Mouse (Mus musculus) midbrain, embryonic 11.5 days (tissue): ENCODE data around the gene Hfe. TPM values are rescaled to one million over a fixed set of nuclear protein-coding genes. Genes with fewer than 3 reads are reported as not detected.
"Not testable (repeated sequence)": the region's sequence is repeated elsewhere in the genome, so short reads cannot be mapped to it uniquely, and the experiment has no call there.

Experiments
- ATAC-seq: fragments of 200-750 bp; cut with Nextera tagmentation; 2 replicates; pipeline ENCODE4 v1.8.0; 2017; ENCODE audit warnings: moderate TSS enrichment, moderate library complexity; ENCODE audit not compliant: low FRiP score
- DNase-seq: peaks from one replicate; pipeline ENCODE4 v3.0.0; 2015; ENCODE audit warnings: low spot score; ENCODE audit errors: missing footprints
- H3K27ac ChIP-seq: fragments of 300-500 bp; sonication (generic); 2 replicates; pipeline ENCODE4 v1.5.1; 2014; ENCODE audit warnings: low read depth, low read length
- H3K27me3 ChIP-seq: fragments of 300-500 bp; sonication (generic); 2 replicates; pipeline ENCODE4 v1.6.1; 2014; ENCODE audit warnings: mild to moderate bottlenecking, low read length, moderate library complexity, mixed read lengths; ENCODE audit not compliant: control insufficient read depth, insufficient read depth
- H3K36me3 ChIP-seq: fragments of 300-500 bp; sonication (generic); 2 replicates; pipeline ENCODE4 v1.6.1; 2014; ENCODE audit warnings: mild to moderate bottlenecking, low read length, moderate library complexity, mixed read lengths; ENCODE audit not compliant: control insufficient read depth, insufficient read depth
- H3K4me1 ChIP-seq: fragments of 300-500 bp; sonication (generic); 2 replicates; pipeline ENCODE4 v1.6.1; 2014; ENCODE audit warnings: low read length; ENCODE audit not compliant: control insufficient read depth, insufficient read depth
- H3K4me2 ChIP-seq: fragments of 300-500 bp; sonication (generic); 2 replicates; pipeline ENCODE4 v1.6.1; 2014; ENCODE audit warnings: mild to moderate bottlenecking, moderate library complexity
- H3K4me3 ChIP-seq: fragments of 300-500 bp; sonication (generic); 2 replicates; pipeline ENCODE4 v1.5.1; 2014; ENCODE audit warnings: low read depth, low read length
- H3K9ac ChIP-seq: fragments of 300-500 bp; sonication (generic); 2 replicates; pipeline ENCODE4 v1.6.1; 2014; ENCODE audit warnings: low read length
- H3K9me3 ChIP-seq: fragments of 300-500 bp; sonication (generic); 2 replicates; pipeline ENCODE4 v1.6.1; 2016; ENCODE audit warnings: low read length; ENCODE audit not compliant: control insufficient read depth
- WGBS: fragments of 180-500 bp; shearing (Covaris S2); extraction: QIAGEN DNeasy Blood & Tissue Kit; methylation state at CpG from one replicate; pipeline ENCODE4 v1.1.7; 2014; 5-methylcytosine and 5-hydroxymethylcytosine counted together
- polyA plus RNA-seq: library from polyadenylated mRNA; unstranded; fragments of >200 nt; fragmentation: Nextera tagmentation; extraction: Ambion mirVana; gene quantifications from 2 replicates; pipeline ENCODE4 v1.2.1, GENCODE M21; 2014

Gene Hfe
- polyA plus RNA-seq, 1 experiment from 2014 or later = 2.7 TPM

GRCm38 (mm10) chr13:23685121-23685861 is 25.4 kb downstream of the Hfe start:
- 16% methylated on average over 15 of the region's 15 CpGs for WGBS
- peak overlapping the region; percentile 65 for H3K4me2 ChIP-seq
- peaks cover 11% of the 10 kb centered on the region for H3K4me1 ChIP-seq
- DNase-seq (peak; percentile 94), ATAC-seq (no peak)
- H3K9ac ChIP-seq = peak overlapping the region; percentile 76
- H3K27ac ChIP-seq = peak overlapping the region; percentile 95
- peak overlapping the region; percentile 41 for H3K4me3 ChIP-seq
- H3K9me3 ChIP-seq = no peaks in the 10 kb centered on the region
- no peaks in the 10 kb centered on the region for H3K36me3 ChIP-seq
- no peaks in the 10 kb centered on the region for H3K27me3 ChIP-seq

- H3K9me3 ChIP-seq, H3K27me3 ChIP-seq, H3K36me3 ChIP-seq: not testable (repeated sequence)
- Histone ChIP-seq H3K4me2 (peak overlapping the region; percentile 65), H3K27ac (peak overlapping the region; percentile 95), H3K9ac (peak overlapping the region; percentile 76), H3K4me1 (peaks cover 11% of the 10 kb centered on the region), H3K4me3 (peak overlapping the region; percentile 41)
- ATAC-seq (peak; percentile 31), DNase-seq (peak; percentile 98)
- under 1% methylated on average over 11 of the region's 37 CpGs for WGBS
These were observed 26.2 kb downstream of the Hfe start for GRCm38 (mm10) chr13:23684295-23684945.

- no peaks in the 10 kb centered on the region for H3K27me3 ChIP-seq
- peak within 1 kb of the TSS; percentile 65 for H3K4me2 ChIP-seq
- no peaks in the 10 kb centered on the region for H3K36me3 ChIP-seq
- H3K27ac ChIP-seq = peak within 1 kb of the TSS; percentile 95
- no peaks in the 10 kb centered on the region for H3K9me3 ChIP-seq
- peak; percentile 98 for ATAC-seq
- peak within 1 kb of the TSS; percentile 76 for H3K9ac ChIP-seq
- under 1% methylated on average over 32 of the region's 32 CpGs for WGBS
- H3K4me1 ChIP-seq = peaks cover 11% of the 10 kb centered on the region
- H3K4me3 ChIP-seq = peak within 1 kb of the TSS; percentile 41
- peak; percentile 98 for DNase-seq
These were observed 26.8 kb downstream of the Hfe start, which contains the start of the genes Hist1h2ac and Hist1h2bc for GRCm38 (mm10) chr13:23683755-23684281. Hist1h2ac (minus strand) TSS chr13:23683948. Hist1h2bc (plus strand) TSS chr13:23684199.

- H3K4me2 ChIP-seq = peak overlapping the region; percentile 58
- 13% methylated on average over 12 of the region's 30 CpGs for WGBS
- peak overlapping the region; percentile 74 for H3K27ac ChIP-seq
- H3K4me1 ChIP-seq = peaks cover 11% of the 10 kb centered on the region
- H3K4me3 ChIP-seq = peak overlapping the region; percentile 28
- peak overlapping the region; percentile 65 for H3K9ac ChIP-seq
- not testable (repeated sequence) for ATAC-seq, H3K9me3 ChIP-seq, H3K27me3 ChIP-seq, H3K36me3 ChIP-seq
- peak; percentile 92 for DNase-seq
These were observed 27.5 kb downstream of the Hfe start for GRCm38 (mm10) chr13:23682947-23683754.

- H3K9ac ChIP-seq = peak overlapping the region; percentile 65; the same call in 1 of the 2 replicates
- peak overlapping the region; percentile 58 for H3K4me2 ChIP-seq
- H3K4me3 ChIP-seq = peak overlapping the region; percentile 28; the same call in 1 of the 2 replicates
- H3K27ac ChIP-seq = peak overlapping the region; percentile 74
- DNase-seq (no peak), ATAC-seq (no peak)
- H3K27me3 ChIP-seq = no peaks in the 10 kb centered on the region
- peaks cover 11% of the 10 kb centered on the region for H3K4me1 ChIP-seq
- H3K9me3 ChIP-seq = no peaks in the 10 kb centered on the region
- H3K36me3 ChIP-seq = no peaks in the 10 kb centered on the region
- WGBS = 47% methylated on average over 1 of the region's 1 CpGs
These were observed 28.1 kb downstream of the Hfe start for GRCm38 (mm10) chr13:23682623-23682946.

GRCm38 (mm10) chr13:23681990-23682582 is 28.6 kb downstream of the Hfe start:
- H3K27ac ChIP-seq = no peak overlapping the region
- H3K9me3 ChIP-seq = no peaks in the 10 kb centered on the region
- H3K4me3 ChIP-seq = no peak overlapping the region
- H3K4me1 ChIP-seq = peaks cover 11% of the 10 kb centered on the region
- DNase-seq (no peak), ATAC-seq (no peak)
- no peak overlapping the region for H3K9ac ChIP-seq
- 84% methylated on average over 6 of the region's 6 CpGs for WGBS
- no peaks in the 10 kb centered on the region for H3K36me3 ChIP-seq
- no peak overlapping the region for H3K4me2 ChIP-seq
- no peaks in the 10 kb centered on the region for H3K27me3 ChIP-seq

- Histone ChIP-seq H3K27me3 (no peaks in the 10 kb centered on the region), H3K27ac (no peak overlapping the region), H3K9me3 (no peaks in the 10 kb centered on the region), H3K4me1 (no peaks in the 10 kb centered on the region), H3K36me3 (no peaks in the 10 kb centered on the region), H3K4me3 (no peak overlapping the region), H3K9ac (no peak overlapping the region), H3K4me2 (no peak overlapping the region)
- 83% methylated on average over 3 of the region's 3 CpGs for WGBS
- no peak for ATAC-seq
- DNase-seq = no peak
These were observed 48.1 kb downstream of the Hfe start for GRCm38 (mm10) chr13:23662536-23662935.

GRCm38 (mm10) chr13:23659636-23660366 is 50.9 kb downstream of the Hfe start:
- Histone ChIP-seq H3K4me2 (no peak overlapping the region), H3K27me3 (no peaks in the 10 kb centered on the region), H3K4me3 (no peak overlapping the region), H3K4me1 (no peaks in the 10 kb centered on the region), H3K9me3 (no peaks in the 10 kb centered on the region), H3K36me3 (no peaks in the 10 kb centered on the region), H3K27ac (no peak overlapping the region), H3K9ac (no peak overlapping the region)
- DNase-seq (no peak), ATAC-seq (no peak)
- 76% methylated on average over 6 of the region's 6 CpGs for WGBS
